ENCODE assay signal across 9 mouse cellular contexts in the genomic region with DNA sequence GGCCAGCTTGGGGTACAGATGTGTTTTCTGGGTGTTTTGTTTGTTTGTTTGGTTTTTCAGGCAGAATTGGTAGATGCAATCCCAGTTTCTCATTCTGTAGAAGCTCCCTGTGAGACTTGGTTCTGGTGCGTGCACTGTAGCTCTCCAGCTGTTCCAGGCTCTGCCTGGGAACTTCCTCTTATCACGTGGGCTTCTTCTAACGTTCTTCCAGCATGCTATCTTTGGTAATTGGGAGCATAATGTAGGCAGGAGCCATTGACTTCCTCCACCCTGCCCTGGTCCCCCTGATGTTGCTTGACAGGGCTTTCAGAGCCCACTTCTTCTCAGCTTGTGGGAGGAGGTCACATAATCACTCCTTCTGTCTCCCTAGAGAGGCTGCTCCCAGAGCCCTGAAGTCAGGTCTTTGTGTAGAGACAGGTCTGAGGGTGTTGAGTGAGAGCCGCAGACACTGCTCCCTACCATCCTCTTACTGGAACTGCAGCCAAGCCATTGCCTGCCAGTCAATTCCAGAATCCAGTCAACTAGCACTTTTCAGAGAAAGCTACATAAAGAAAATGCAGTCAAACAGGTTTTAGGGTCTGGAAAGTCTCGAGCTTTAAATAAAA. TPM values are rescaled to one million over a fixed set of nuclear protein-coding genes. Genes with fewer than 3 reads are reported as not detected.
DNase-seq lines count a peak whose midpoint lies in the region; ATAC-seq and TF ChIP-seq lines count a peak whose summit lies in the region.
"Had no signal": no experiment of that assay in that cellular context is flagged by ENCODE, and none has a peak within 500 bp of the region (broad histone marks: within the 10 kb centered on the region; RNA-seq: fewer than 3 reads in every experiment).

No protein-coding gene starts in this region.

- H3K9me3 ChIP-seq in heart, postnatal 0 days (replicated peaks; ENCODE audit: control insufficient read depth, low read length) = no peaks in the 10 kb centered on the region
- no peaks in the 10 kb centered on the region for H3K9me3 ChIP-seq in hindbrain, postnatal 0 days (ENCODE audit: low read length)

- H3K4me1 ChIP-seq in heart, postnatal 0 days (ENCODE audit: control insufficient read depth, insufficient read depth) = no peaks in the 10 kb centered on the region
- no peaks in the 10 kb centered on the region for H3K4me1 ChIP-seq in hindbrain, postnatal 0 days (ENCODE audit: insufficient read depth, low read length)

- TF ChIP-seq CTCF in heart, postnatal 0 days (IDR thresholded peaks at IDR 0.05; ENCODE audit: low read depth) = peak; percentile 17; the same call in 1 of the 2 replicates
- peak; percentile 46 for TF ChIP-seq CTCF in hindbrain, postnatal 0 days (IDR thresholded peaks at IDR 0.05; ENCODE audit: low read depth)

- peak; percentile 12 for DNase-seq in heart, postnatal 0 days (ENCODE audit: low spot score)
- no peak for DNase-seq in heart, postnatal 4 days
- peak; percentile 61 for DNase-seq in MN1 (ENCODE audit: low spot score)
- DNase-seq in hindbrain, postnatal 0 days (ENCODE audit: low spot score) = peak; percentile 26
- no peak for DNase-seq in thymus, postnatal 4 days
- DNase-seq in frontal cortex, postnatal 14 days (ENCODE audit: low spot score in 2 of 2) = no peak
- no peak for DNase-seq in cerebellum, postnatal 4 days (ENCODE audit: low spot score in 2 of 2)
- DNase-seq: gastrocnemius, postnatal 14 days had no signal

- no peak for TF ChIP-seq EP300 in heart, postnatal 0 days (IDR thresholded peaks at IDR 0.05; ENCODE audit: low read depth)

- H3K36me3 ChIP-seq in heart, postnatal 0 days (replicated peaks; ENCODE audit: control insufficient read depth, insufficient read depth, low read length) = no peaks in the 10 kb centered on the region
- H3K36me3 ChIP-seq in hindbrain, postnatal 0 days (ENCODE audit: insufficient read depth, low read length) = no peaks in the 10 kb centered on the region
- H3K36me3 ChIP-seq in macrophage (ENCODE audit: inconsistent target) = no peaks in the 10 kb centered on the region

- WGBS in heart, postnatal 0 days = 14% methylated on average over 5 of the region's 5 CpGs
- 28% methylated on average over 5 of the region's 5 CpGs for WGBS in hindbrain, postnatal 0 days
- 25% methylated on average over 5 of the region's 5 CpGs for WGBS in macrophage (ENCODE audit: missing documents)

- H3K27me3 ChIP-seq in heart, postnatal 0 days (ENCODE audit: control insufficient read depth, insufficient read depth, low read length) = peaks cover 37% of the 10 kb centered on the region
- H3K27me3 ChIP-seq in hindbrain, postnatal 0 days (ENCODE audit: insufficient read depth, low read length) = no peaks in the 10 kb centered on the region

- H3K4me3 ChIP-seq in heart, postnatal 0 days (ENCODE audit: low read depth, low read length) = no peak overlapping the region
- no peak overlapping the region for H3K4me3 ChIP-seq in hindbrain, postnatal 0 days (ENCODE audit: low read length)
- H3K4me3 ChIP-seq in macrophage (ENCODE audit: inconsistent target) = no peak overlapping the region

- H3K4me2 ChIP-seq in heart, postnatal 0 days (ENCODE audit: low read depth, low read length) = no peak overlapping the region
- no peak overlapping the region for H3K4me2 ChIP-seq in hindbrain, postnatal 0 days (ENCODE audit: low read depth, low read length)

- no peak; the same call in 1 of the 2 replicates for ATAC-seq in heart, postnatal 0 days (ENCODE audit: insufficient read depth, low read depth)
- no peak for ATAC-seq in hindbrain, postnatal 0 days

- no peak overlapping the region for H3K9ac ChIP-seq in heart, postnatal 0 days (replicated peaks; ENCODE audit: low read depth, low read length)
- no peak overlapping the region for H3K9ac ChIP-seq in hindbrain, postnatal 0 days (replicated peaks; ENCODE audit: low read length)

- no peaks in the 10 kb centered on the region for H3K79me2 ChIP-seq in macrophage (ENCODE audit: inconsistent target)

- no peak overlapping the region for H3K27ac ChIP-seq in heart, postnatal 0 days (ENCODE audit: low read depth)
- H3K27ac ChIP-seq in hindbrain, postnatal 0 days = 0 out of 2 replicates have a peak overlapping the region, but pooled peaks have one; percentile 51
- H3K27ac ChIP-seq in macrophage = 0 out of 2 replicates have a peak overlapping the region, but pooled peaks have one; percentile 8

RNA-seq across cellular contexts. Expression of a gene that starts 15.7 kb away (rescaled TPM):
- total RNA-seq in heart, postnatal 0 days (2014; rRNA removed; ENCODE audit: low replicate concordance) = 4.7 TPM in 1 of 2 replicates, not detected in the other
- 1.1 and 1.5 TPM in 2 replicates for polyA plus RNA-seq in heart, postnatal 0 days (2015; fragmentation: Nextera tagmentation; extraction: Ambion mirVana)
- 1 to 10 TPM; 4.7 to 8.2 TPM for total RNA-seq in heart, postnatal 4 days (2021)
- total RNA-seq in hindbrain, postnatal 0 days (2014; rRNA removed) = 1.8 and 5.0 TPM in 2 replicates
- 0.94 and 1.8 TPM in 2 replicates for polyA plus RNA-seq in hindbrain, postnatal 0 days (2015; fragmentation: Nextera tagmentation; extraction: Ambion mirVana)
- 1 to 10 TPM in 11 of 26 experiments, under 1 TPM in 8, not detected in 7; 0.21 to 9.8 (median 1.5) TPM for total RNA-seq in macrophage (2018; cell fraction: chromatin; rRNA removed)
- 1 to 10 TPM in 3 of 26 experiments, under 1 TPM in 23; 0.14 to 1.6 (median 0.44) TPM for total RNA-seq in macrophage (2018; cell fraction: cytosol; rRNA removed)
- 1 to 10 TPM in 9 of 26 experiments, under 1 TPM in 10, not detected in 7; 0.18 to 3.4 (median 0.80) TPM for total RNA-seq in macrophage (2018; cell fraction: nucleus; rRNA removed)
- 0.19 to 1.0 TPM (median 0.50 TPM) in 3 replicates for polyA plus RNA-seq in macrophage (2018)

Comparison
In these comparisons a context has a peak if more than half of its experiments do, and no peak if none do; other contexts are left out.
1. DNase-seq: peak in heart, postnatal 0 days (single experiment), MN1 (single experiment) and hindbrain, postnatal 0 days (single experiment); none in heart, postnatal 4 days (single experiment), thymus, postnatal 4 days (single experiment), frontal cortex, postnatal 14 days (0 of 2) and cerebellum, postnatal 4 days (0 of 2).